Mouse (Mus musculus) retina, embryonic 14.5 days (tissue): ENCODE data around the gene Fam193b.
A peak's percentile ranks its signal among the peaks of the same experiment; 100 is the strongest.

ENCODE experiments used
- DNase-seq: peaks from one replicate; pipeline ENCODE4 v3.0.0-alpha.2; 2015; ENCODE audit warnings: low spot score

Fam193b gene

GRCm38 (mm10) chr13:55527834-55528772 lies 42.8 kb downstream of the Fam193b start:
- DNase-seq = no peak

- DNase-seq = no peak
Observed at GRCm38 (mm10) chr13:55527212-55527611, 43.7 kb downstream of the Fam193b start.

- no peak for DNase-seq
Observed at GRCm38 (mm10) chr13:55525733-55526553, 45.0 kb downstream of the Fam193b start.

- no peak for DNase-seq
Observed at GRCm38 (mm10) chr13:55523951-55524600, 46.8 kb downstream of the Fam193b start.

- DNase-seq = no peak
Observed at GRCm38 (mm10) chr13:55523278-55523677, 47.6 kb downstream of the Fam193b start.

- no peak for DNase-seq
Observed at GRCm38 (mm10) chr13:55522730-55523129, 48.2 kb downstream of the Fam193b start.

- no peak for DNase-seq
Observed at GRCm38 (mm10) chr13:55519606-55520005, 51.3 kb downstream of the Fam193b start.

GRCm38 (mm10) chr13:55516955-55517354 lies 54.0 kb downstream of the Fam193b start:
- peak; percentile 96 for DNase-seq

GRCm38 (mm10) chr13:55513828-55514227 lies 57.1 kb downstream of the Fam193b start:
- DNase-seq = no peak

GRCm38 (mm10) chr13:55513111-55513748 lies 57.7 kb downstream of the Fam193b start, which contains the start of gene Pdlim7:
TSS of gene Pdlim7 (minus strand) at chr13:55513676.
- peak; percentile 89 for DNase-seq

- DNase-seq = peak; percentile 58
Observed at GRCm38 (mm10) chr13:55512379-55513031, 58.4 kb downstream of the Fam193b start.

- DNase-seq = no peak
Observed at GRCm38 (mm10) chr13:55511492-55511861, 59.4 kb downstream of the Fam193b start.

- peak; percentile 67 for DNase-seq
Observed at GRCm38 (mm10) chr13:55510668-55511491, 60.0 kb downstream of the Fam193b start.

- DNase-seq = no peak
Observed at GRCm38 (mm10) chr13:55510332-55510667, 60.6 kb downstream of the Fam193b start.

GRCm38 (mm10) chr13:55508531-55508930 lies 62.4 kb downstream of the Fam193b start:
- DNase-seq = no peak

GRCm38 (mm10) chr13:55507877-55508276 lies 63.0 kb downstream of the Fam193b start:
- DNase-seq = peak; percentile 49

GRCm38 (mm10) chr13:55506697-55507096 lies 64.2 kb downstream of the Fam193b start:
- DNase-seq = no peak

GRCm38 (mm10) chr13:55505810-55506209 lies 65.1 kb downstream of the Fam193b start:
- DNase-seq = no peak

GRCm38 (mm10) chr13:55504390-55504789 lies 66.5 kb downstream of the Fam193b start:
- no peak for DNase-seq

- DNase-seq = no peak
Observed at GRCm38 (mm10) chr13:55502405-55502804, 68.5 kb downstream of the Fam193b start.
